Mouse (Mus musculus) testis, adult 2 months (tissue): ENCODE data around the gene Fli1.

ENCODE experiments used
- CTCF ChIP-seq: fragments of 200-500 bp; IDR thresholded peaks from 2 replicates; pipeline ENCODE4 v1.5.1; 2012; ENCODE audit warnings: low read depth, mild to moderate bottlenecking, inconsistent platforms, low read length, moderate library complexity; ENCODE audit not compliant: control insufficient read depth, insufficient read depth, insufficient replicate concordance
- POLR2A ChIP-seq: fragments of 200-500 bp; IDR thresholded peaks from 2 replicates; pipeline ENCODE4 v1.6.1; 2012; ENCODE audit warnings: low read depth, mild to moderate bottlenecking, inconsistent platforms, low read length, moderate library complexity; ENCODE audit not compliant: control insufficient read depth

- TF ChIP-seq CTCF (no peak), POLR2A (no peak)
These were observed 127.7 kb downstream of the Fli1 start for GRCm38 (mm10) chr9:32414956-32415355.
